Mouse (Mus musculus): ENCODE measurements at regions not wholly inside any gene's neighbourhood (a gene's known extent, or its start where the extent isn't known, plus 50 kb on each side); places are given as distances from the start of the nearest gene placed in this dataset.

DNA sequence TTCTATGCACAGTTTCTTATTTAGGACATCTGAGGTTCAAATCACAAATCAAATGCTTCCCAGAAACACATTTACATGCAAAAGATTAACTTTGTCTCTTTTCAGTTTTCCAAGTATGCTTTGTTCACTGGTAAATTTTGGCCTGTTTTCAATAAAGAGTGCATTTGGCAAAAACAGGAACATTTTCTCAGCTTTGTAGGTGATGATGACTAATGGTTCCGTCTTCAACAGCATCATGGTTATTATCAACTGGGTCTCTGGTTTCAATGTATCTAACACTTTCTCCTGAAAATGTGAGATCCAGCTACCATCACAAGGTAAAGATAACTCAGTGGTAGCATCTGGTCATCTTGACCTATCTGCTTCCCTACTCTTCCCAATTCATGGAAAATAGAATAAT lies 574.6 kb downstream of the Efna5 start:
- no peaks in the 10 kb centered on the region for H3K36me3 ChIP-seq (ENCODE audit: control insufficient read depth, insufficient read depth, low read length)
- H3K4me3 ChIP-seq (ENCODE audit: low read depth, low read length), result no peak overlapping the region
- ATAC-seq (ENCODE audit: low FRiP score) (no peak), DNase-seq (ENCODE audit: low spot score, missing footprints) (no peak)
- H3K4me1 ChIP-seq (ENCODE audit: control insufficient read depth, insufficient read depth, low read length), result no peaks in the 10 kb centered on the region
- no peak overlapping the region for H3K4me2 ChIP-seq
- no peaks in the 10 kb centered on the region for H3K27me3 ChIP-seq (ENCODE audit: control insufficient read depth, insufficient read depth, low read length)
- 87% methylated on average over 1 of the region's 1 CpGs for WGBS
- no peak overlapping the region for H3K9ac ChIP-seq (ENCODE audit: low read length)
- no peaks in the 10 kb centered on the region for H3K9me3 ChIP-seq (ENCODE audit: control insufficient read depth, low read length)
- H3K27ac ChIP-seq (ENCODE audit: low read depth, low read length), result no peak overlapping the region

GRCm38 (mm10) chr17:62305140-62305539 lies 576.0 kb downstream of the Efna5 start:
- H3K4me2 ChIP-seq, result no peak overlapping the region
- no peak overlapping the region for H3K27ac ChIP-seq (ENCODE audit: low read depth, low read length)
- no peak overlapping the region for H3K9ac ChIP-seq (ENCODE audit: low read length)
- H3K27me3 ChIP-seq (ENCODE audit: control insufficient read depth, insufficient read depth, low read length), result no peaks in the 10 kb centered on the region
- ATAC-seq (ENCODE audit: low FRiP score) (no peak), DNase-seq (ENCODE audit: low spot score, missing footprints) (no peak)
- no peaks in the 10 kb centered on the region for H3K36me3 ChIP-seq (ENCODE audit: control insufficient read depth, insufficient read depth, low read length)
- H3K9me3 ChIP-seq (ENCODE audit: control insufficient read depth, low read length), result no peaks in the 10 kb centered on the region
- 76% methylated on average over 3 of the region's 3 CpGs for WGBS
- H3K4me3 ChIP-seq (ENCODE audit: low read depth, low read length), result no peak overlapping the region
- no peaks in the 10 kb centered on the region for H3K4me1 ChIP-seq (ENCODE audit: control insufficient read depth, insufficient read depth, low read length)

GRCm38 (mm10) chr17:62304073-62304472 lies 577.0 kb downstream of the Efna5 start:
- H3K4me1 ChIP-seq (ENCODE audit: control insufficient read depth, insufficient read depth, low read length), result no peaks in the 10 kb centered on the region
- no peaks in the 10 kb centered on the region for H3K36me3 ChIP-seq (ENCODE audit: control insufficient read depth, insufficient read depth, low read length)
- H3K4me3 ChIP-seq (ENCODE audit: low read depth, low read length), result no peak overlapping the region
- 87% methylated on average over 3 of the region's 3 CpGs for WGBS
- H3K27me3 ChIP-seq (ENCODE audit: control insufficient read depth, insufficient read depth, low read length), result no peaks in the 10 kb centered on the region
- H3K4me2 ChIP-seq, result no peak overlapping the region
- ATAC-seq (ENCODE audit: low FRiP score) (no peak), DNase-seq (ENCODE audit: low spot score, missing footprints) (no peak)
- H3K9ac ChIP-seq (ENCODE audit: low read length), result no peak overlapping the region
- H3K27ac ChIP-seq (ENCODE audit: low read depth, low read length), result no peak overlapping the region
- H3K9me3 ChIP-seq (ENCODE audit: control insufficient read depth, low read length), result no peaks in the 10 kb centered on the region

- Histone ChIP-seq H3K4me2 (no peak overlapping the region), H3K27me3 (ENCODE audit: control insufficient read depth, insufficient read depth, low read length) (no peaks in the 10 kb centered on the region), H3K4me1 (ENCODE audit: control insufficient read depth, insufficient read depth, low read length) (no peaks in the 10 kb centered on the region), H3K36me3 (ENCODE audit: control insufficient read depth, insufficient read depth, low read length) (no peaks in the 10 kb centered on the region), H3K27ac (ENCODE audit: low read depth, low read length) (no peak overlapping the region), H3K4me3 (ENCODE audit: low read depth, low read length) (no peak overlapping the region), H3K9me3 (ENCODE audit: control insufficient read depth, low read length) (no peaks in the 10 kb centered on the region), H3K9ac (ENCODE audit: low read length) (no peak overlapping the region)
- ATAC-seq (ENCODE audit: low FRiP score) (no peak), DNase-seq (ENCODE audit: low spot score, missing footprints) (no peak)
- 81% methylated on average over 9 of the region's 9 CpGs for WGBS
These were observed 581.2 kb downstream of the Efna5 start for GRCm38 (mm10) chr17:62299875-62300274.

GRCm38 (mm10) chr17:62297393-62298060 lies 583.6 kb downstream of the Efna5 start:
- Histone ChIP-seq H3K4me1 (ENCODE audit: control insufficient read depth, insufficient read depth, low read length) (no peaks in the 10 kb centered on the region), H3K4me2 (no peak overlapping the region), H3K4me3 (ENCODE audit: low read depth, low read length) (no peak overlapping the region), H3K9me3 (ENCODE audit: control insufficient read depth, low read length) (no peaks in the 10 kb centered on the region), H3K36me3 (ENCODE audit: control insufficient read depth, insufficient read depth, low read length) (no peaks in the 10 kb centered on the region), H3K27ac (ENCODE audit: low read depth, low read length) (no peak overlapping the region), H3K9ac (ENCODE audit: low read length) (no peak overlapping the region), H3K27me3 (ENCODE audit: control insufficient read depth, insufficient read depth, low read length) (no peaks in the 10 kb centered on the region)
- ATAC-seq (ENCODE audit: low FRiP score) (no peak), DNase-seq (ENCODE audit: low spot score, missing footprints) (no peak)
- WGBS, result 91% methylated on average over 7 of the region's 7 CpGs

DNA sequence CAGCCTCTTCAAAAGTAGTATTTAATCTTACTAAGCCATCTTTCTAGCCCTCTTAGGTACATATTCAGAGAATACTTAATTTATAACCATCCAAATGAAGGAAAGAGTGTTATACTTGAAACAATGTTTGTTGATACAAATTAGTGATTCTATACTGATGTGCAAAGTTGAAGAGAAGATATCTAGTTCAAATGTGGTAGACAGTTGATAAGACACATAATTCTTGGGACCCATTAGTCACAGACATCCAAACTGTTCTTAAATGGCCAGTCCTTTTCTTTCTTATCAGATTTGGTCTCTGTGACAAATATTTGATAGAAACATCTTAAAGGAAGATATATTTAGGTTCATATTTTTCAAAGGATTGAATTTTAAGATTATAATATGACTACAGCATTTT lies 585.7 kb downstream of the Efna5 start:
- DNase-seq (ENCODE audit: low spot score, missing footprints) (no peak), ATAC-seq (ENCODE audit: low FRiP score) (no peak)

DNA sequence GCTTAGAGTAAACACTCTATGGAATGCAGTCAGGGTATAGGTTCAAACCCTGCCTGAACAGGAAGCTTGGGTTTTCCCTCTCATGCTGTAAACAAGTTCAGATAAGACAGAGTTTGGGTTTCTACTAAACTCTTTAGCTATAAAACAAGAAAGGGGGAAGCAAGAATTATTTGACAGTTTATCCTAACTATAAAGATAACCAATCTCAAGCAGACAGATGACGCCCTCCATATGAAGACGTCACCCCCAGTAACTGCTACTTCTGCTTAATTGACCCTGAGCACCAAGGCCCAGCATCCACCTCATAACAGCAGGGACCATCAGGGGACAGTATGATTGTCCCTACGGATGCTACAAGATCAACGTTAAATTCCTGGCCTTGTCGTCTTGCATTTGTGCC lies 588.4 kb downstream of the Efna5 start:
- Histone ChIP-seq H3K27me3 (ENCODE audit: control insufficient read depth, insufficient read depth, low read length) (no peaks in the 10 kb centered on the region), H3K9ac (ENCODE audit: low read length) (no peak overlapping the region), H3K4me3 (ENCODE audit: low read depth, low read length) (no peak overlapping the region), H3K4me2 (no peak overlapping the region), H3K4me1 (ENCODE audit: control insufficient read depth, insufficient read depth, low read length) (no peaks in the 10 kb centered on the region), H3K36me3 (ENCODE audit: control insufficient read depth, insufficient read depth, low read length) (no peaks in the 10 kb centered on the region), H3K27ac (ENCODE audit: low read depth, low read length) (no peak overlapping the region), H3K9me3 (ENCODE audit: control insufficient read depth, low read length) (no peaks in the 10 kb centered on the region)
- 88% methylated on average over 5 of the region's 5 CpGs for WGBS
- ATAC-seq (ENCODE audit: low FRiP score), result no peak
- no peak for DNase-seq (ENCODE audit: low spot score, missing footprints)

More for the DNA sequence above, 585.7 kb downstream of the Efna5 start:
- no peak overlapping the region for H3K4me3 ChIP-seq (ENCODE audit: low read depth, low read length)
- H3K27ac ChIP-seq (ENCODE audit: low read depth, low read length), result no peak overlapping the region
- no peak overlapping the region for H3K4me2 ChIP-seq
- no peak overlapping the region for H3K9ac ChIP-seq (ENCODE audit: low read length)
- H3K4me1 ChIP-seq (ENCODE audit: control insufficient read depth, insufficient read depth, low read length), result no peaks in the 10 kb centered on the region
- no peaks in the 10 kb centered on the region for H3K9me3 ChIP-seq (ENCODE audit: control insufficient read depth, low read length)
- no peaks in the 10 kb centered on the region for H3K27me3 ChIP-seq (ENCODE audit: control insufficient read depth, insufficient read depth, low read length)
- no peaks in the 10 kb centered on the region for H3K36me3 ChIP-seq (ENCODE audit: control insufficient read depth, insufficient read depth, low read length)

DNA sequence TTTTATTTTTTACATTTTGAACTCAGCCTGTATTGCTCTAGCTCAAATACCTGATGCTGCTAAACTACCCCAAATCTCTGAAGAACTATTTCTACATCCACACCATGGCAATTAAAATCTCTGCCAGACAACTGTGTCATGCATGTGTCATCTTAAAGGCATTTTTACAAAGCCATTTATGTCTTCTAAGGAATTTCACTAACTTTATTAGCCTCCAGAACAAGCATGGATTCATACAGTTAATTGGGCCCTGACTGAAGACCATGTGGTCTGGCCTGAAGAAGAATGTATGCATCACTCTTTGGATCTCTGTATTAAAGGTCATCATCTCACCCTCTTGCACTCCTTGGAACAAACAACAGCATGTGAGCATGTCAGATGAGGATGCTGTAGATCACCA lies 593.5 kb downstream of the Efna5 start:
- no peaks in the 10 kb centered on the region for H3K27me3 ChIP-seq (ENCODE audit: control insufficient read depth, insufficient read depth, low read length)
- H3K27ac ChIP-seq (ENCODE audit: low read depth, low read length), result no peak overlapping the region
- H3K9me3 ChIP-seq (ENCODE audit: control insufficient read depth, low read length), result no peaks in the 10 kb centered on the region
- H3K36me3 ChIP-seq (ENCODE audit: control insufficient read depth, insufficient read depth, low read length), result no peaks in the 10 kb centered on the region
- H3K4me2 ChIP-seq, result no peak overlapping the region
- H3K4me1 ChIP-seq (ENCODE audit: control insufficient read depth, insufficient read depth, low read length), result no peaks in the 10 kb centered on the region
- H3K9ac ChIP-seq (ENCODE audit: low read length), result no peak overlapping the region
- no peak for ATAC-seq (ENCODE audit: low FRiP score)
- H3K4me3 ChIP-seq (ENCODE audit: low read depth, low read length), result no peak overlapping the region
- DNase-seq (ENCODE audit: low spot score, missing footprints), result no peak

DNA sequence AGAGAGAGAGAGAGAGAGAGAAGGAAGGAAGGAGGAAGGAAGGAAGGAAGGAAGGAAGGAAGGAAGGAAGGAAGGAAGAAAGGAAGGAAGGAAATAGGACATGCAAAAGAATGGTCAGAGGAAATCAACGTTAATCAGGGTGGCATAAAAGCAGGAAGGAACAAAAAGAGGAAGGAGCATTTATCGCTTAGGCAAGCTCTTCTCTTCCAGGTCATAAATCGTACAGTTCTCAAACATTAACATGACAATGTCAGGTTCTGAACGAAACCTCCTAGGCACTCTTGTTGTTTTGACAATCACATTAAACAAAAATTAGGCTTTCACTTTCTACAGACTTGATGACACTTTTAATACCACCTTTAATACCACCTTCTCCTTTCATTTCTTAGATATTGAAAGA lies 594.0 kb downstream of the Efna5 start:
- no peak overlapping the region for H3K27ac ChIP-seq (ENCODE audit: low read depth, low read length)
- no peak for DNase-seq (ENCODE audit: low spot score, missing footprints)
- ATAC-seq (ENCODE audit: low FRiP score), result no peak

More for the DNA sequence above, 594.0 kb downstream of the Efna5 start:
- Histone ChIP-seq H3K4me3 (ENCODE audit: low read depth, low read length) (no peak overlapping the region), H3K27me3 (ENCODE audit: control insufficient read depth, insufficient read depth, low read length) (no peaks in the 10 kb centered on the region), H3K4me2 (no peak overlapping the region), H3K4me1 (ENCODE audit: control insufficient read depth, insufficient read depth, low read length) (no peaks in the 10 kb centered on the region), H3K36me3 (ENCODE audit: control insufficient read depth, insufficient read depth, low read length) (no peaks in the 10 kb centered on the region), H3K9me3 (ENCODE audit: control insufficient read depth, low read length) (no peaks in the 10 kb centered on the region), H3K9ac (ENCODE audit: low read length) (no peak overlapping the region)
- WGBS, result 90% methylated on average over 4 of the region's 4 CpGs
